Mouse (Mus musculus): ENCODE results near the gene Osbpl6.
A peak's percentile ranks its signal among the peaks of the same experiment; 100 is the strongest.

The Osbpl6 gene

DNA sequence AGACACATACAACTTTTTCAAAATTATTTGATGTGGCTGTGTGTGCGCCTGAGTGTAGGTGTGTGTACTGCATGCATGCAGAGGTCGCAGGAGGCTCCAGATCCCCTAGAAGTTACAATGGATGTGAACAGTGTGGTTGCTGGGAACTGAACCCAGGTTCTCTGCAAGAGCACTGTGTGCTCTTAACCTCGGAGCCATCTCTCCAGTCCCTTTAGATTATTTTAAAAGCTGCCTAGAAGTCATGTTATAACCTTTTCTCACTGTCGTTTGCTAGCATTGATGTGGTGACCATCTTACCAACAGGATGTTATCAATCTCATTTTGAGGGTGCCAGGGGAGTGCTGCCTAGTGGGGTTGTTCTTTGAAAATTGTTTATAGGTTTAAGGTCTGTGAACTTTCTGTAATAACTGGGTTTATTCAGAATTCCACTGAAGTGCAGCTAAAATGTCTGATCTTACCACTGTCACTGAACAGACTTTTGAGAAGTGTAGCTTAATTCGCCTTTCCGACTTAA lies 15.2 kb downstream of the Osbpl6 start:
- DNase-seq (ENCODE audit: low read depth, low spot score): no peak

DNA sequence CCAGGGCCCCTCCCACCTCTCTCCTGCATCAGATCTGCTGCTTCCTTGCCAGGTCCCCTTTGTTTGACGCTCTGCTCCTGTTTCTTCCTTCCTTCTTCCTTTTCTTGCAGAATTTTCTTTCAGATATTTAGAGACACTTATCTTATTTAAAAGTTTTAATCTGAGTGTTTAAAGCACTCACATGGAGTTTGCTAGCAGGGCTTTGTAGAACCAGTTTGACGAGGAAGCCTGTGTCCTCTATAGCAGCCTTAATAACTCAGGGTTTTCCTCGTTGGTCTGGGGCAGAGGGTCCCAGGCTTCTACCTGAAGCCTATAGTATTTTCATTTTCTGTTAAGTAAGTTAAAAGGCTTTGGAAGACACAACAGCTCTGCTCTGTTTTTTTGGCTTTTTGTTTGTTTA lies 20.5 kb downstream of the Osbpl6 start:
- DNase-seq (ENCODE audit: low read depth, low spot score): no peak

DNA sequence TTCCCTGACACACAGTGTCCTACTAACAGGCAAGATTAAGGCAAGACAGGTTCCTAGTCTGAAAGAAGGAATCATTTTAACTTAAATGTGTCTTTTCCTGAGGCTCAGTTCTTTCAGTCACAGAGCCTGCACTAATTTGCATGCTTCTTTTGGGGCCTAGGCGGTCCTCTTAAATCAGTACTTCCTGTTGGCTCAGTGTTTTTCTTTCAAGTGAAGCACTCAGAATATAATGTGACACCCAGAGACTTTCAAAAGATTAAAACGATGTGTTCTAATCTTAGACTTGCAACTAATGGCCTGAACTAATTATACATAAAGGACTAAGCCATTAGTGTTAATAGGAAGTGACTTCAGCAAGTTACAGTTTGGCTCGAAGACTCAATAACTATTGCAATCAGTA lies 23.0 kb downstream of the Osbpl6 start:
- DNase-seq (ENCODE audit: low read depth, low spot score): no peak

DNA sequence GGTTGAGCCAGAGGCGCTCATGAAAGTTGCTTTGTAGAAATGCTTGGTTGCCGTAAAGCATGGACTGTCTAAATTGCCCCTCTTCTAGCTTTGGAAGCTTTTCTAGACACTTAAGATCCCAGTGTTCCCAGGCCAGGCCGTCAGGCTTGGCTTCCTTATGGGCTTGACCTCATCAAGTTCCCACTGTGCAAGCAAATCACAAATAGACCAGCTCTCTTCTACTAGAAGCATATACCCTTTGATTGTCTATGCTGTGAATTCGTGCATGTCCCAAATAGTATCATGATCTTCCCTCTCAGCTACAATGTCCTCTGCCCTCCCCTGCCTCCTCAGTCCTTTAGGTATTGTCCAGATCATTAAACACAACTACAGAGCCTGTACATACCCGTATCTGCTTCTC lies 23.5 kb downstream of the Osbpl6 start:
- no peak for DNase-seq (ENCODE audit: low read depth, low spot score)

DNA sequence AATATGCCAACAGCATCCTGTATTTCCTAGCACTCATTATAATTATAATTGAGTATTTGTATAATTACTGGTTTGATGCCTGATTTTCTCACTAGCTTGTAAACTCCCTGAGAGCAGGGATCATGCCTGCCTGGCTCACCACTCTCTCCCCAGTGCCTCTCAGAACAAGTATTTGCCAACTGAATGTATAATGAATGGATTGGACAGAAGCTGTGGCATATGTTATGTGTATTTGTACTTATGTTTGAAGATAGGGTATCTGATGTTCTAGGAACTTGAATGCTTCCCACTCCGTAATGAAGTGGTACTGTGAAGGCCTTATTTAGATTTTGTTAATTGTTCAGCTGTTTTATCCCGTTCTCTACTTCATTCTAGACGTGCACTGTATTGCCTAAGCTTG lies 24.2 kb downstream of the Osbpl6 start:
- no peak for DNase-seq (ENCODE audit: low read depth, low spot score)

DNA sequence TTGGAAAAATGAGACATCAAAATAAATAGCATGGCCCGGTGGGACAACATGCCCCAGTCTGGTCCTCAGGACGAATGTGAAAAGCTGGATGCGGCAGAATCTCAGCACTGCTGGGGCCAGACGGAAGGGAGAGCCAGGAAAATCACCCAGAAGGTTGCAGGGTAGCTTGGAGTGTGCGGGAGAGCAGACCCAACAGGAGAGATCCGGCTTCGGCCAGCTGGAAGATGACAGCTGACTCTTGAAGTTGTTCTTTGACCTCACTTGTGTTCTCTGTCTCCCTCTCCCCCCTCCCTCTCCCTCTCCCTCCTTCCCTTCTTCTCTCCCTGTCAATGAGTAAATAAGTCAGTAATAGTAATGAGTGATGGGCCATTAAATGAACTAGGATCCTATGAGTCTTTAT lies 27.9 kb downstream of the Osbpl6 start:
- no peak for DNase-seq (ENCODE audit: low read depth, low spot score)

DNA sequence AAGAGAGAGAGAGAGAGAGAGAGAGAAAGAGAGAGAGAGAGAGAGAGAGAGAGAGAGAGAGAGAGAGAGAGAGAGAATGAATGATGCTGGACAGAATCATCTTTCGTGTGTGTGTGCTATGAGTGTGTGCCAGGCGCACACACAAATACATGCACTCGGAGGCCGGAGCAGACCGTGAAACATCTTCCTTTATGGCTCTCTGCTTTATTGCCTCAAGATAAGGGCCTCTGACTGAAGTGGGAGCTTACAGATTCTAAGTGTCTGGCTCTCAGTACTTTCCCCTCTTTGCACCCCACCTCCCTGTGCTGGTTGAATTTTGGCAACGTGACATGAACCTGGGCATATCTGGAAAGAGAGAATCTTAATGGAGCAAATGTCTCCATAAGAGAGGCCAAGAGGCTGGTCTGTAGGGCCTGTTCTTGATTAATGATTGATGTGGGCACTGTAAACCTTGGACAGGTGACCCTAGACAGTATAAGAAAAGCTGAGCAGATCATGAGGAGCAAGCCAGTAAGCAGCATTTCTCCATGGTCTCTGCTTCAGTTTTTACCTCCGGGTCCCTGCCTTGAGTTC lies 29.4 kb downstream of the Osbpl6 start:
- no peak for DNase-seq (ENCODE audit: low read depth, low spot score)

DNA sequence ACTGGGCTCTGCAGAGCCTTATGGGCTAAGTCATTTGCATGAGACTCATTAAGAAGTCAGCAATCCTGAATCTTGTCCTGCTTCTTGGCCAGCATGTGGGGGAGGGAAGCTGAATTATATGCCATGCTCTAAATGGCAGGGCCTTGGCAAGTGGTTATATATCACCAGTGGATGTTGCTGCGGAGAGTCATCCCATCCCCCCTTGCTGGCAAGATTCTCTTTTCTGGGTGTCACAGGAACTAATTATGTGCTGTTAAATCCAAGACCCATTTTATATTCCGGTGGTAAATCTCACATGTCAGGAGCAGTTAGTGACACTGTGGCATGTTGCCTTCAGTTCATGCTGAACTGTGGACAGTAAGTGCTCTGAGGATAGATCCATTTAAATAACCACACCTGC lies 31.1 kb downstream of the Osbpl6 start:
- DNase-seq (ENCODE audit: low read depth, low spot score): no peak

DNA sequence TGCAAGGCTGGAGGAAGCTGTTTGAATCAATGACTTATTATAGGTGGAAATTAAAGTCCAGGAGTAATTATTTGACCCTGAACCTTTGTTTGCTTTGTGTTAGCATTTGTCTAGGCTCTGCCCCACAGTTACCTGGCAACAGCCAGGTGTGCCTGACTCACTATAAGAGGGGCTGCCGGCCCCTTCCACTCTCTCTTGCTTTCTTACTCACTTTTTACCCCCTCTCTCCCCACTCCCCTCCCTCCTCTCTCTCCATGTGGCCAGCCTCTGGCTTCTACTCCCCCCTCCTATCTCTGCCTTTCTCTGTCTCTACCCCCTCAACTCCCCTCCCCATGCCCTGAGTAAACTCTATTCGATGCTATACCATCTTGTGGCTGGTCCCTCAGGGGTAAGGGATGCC lies 33.2 kb downstream of the Osbpl6 start:
- no peak for DNase-seq (ENCODE audit: low read depth, low spot score)

DNA sequence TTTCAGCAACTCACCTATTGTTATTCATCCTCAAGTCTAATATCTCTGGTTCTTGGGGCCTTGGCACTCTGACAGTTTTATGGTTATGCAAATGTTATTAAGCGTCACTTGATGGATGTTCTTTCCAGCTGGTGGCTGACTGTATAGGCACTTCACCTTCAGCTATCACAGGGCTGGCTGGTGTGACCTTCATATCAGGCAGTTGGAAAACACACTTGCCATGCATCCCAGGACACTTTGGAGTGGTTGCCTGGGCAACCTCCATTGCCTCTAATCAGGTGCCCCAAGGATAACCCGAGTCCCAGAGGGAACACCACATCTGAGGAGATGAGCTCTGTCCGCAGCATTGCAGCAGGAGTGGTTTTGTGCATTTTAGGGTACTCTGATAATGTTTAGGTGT lies 35.8 kb downstream of the Osbpl6 start:
- DNase-seq (ENCODE audit: low read depth, low spot score): no peak

DNA sequence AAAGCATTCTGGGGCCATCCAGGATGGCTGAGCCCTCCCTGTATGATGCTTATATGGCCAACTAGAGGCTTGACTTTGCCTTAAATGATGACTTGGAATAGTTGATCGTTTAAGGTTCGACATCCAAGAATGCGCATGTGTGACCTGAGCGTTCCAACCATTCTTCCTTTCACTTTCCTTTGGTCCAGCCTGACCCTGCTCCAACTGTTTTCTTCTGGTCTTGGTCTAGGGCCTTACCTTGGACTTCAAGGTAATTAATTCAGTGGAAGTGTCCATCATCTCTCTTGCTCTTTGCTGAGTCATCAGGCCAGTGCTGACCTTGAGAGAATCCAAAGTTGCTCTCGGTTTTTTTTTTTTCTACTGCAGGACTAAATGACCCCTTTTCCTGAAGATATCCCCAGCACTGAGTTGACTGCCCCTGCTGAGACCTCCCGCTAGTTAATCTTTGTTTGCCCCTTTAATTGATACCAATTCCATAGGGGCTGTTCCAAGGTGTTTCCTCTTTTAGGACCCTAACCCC lies 43.6 kb downstream of the Osbpl6 start:
- DNase-seq (ENCODE audit: low read depth, low spot score): no peak

DNA sequence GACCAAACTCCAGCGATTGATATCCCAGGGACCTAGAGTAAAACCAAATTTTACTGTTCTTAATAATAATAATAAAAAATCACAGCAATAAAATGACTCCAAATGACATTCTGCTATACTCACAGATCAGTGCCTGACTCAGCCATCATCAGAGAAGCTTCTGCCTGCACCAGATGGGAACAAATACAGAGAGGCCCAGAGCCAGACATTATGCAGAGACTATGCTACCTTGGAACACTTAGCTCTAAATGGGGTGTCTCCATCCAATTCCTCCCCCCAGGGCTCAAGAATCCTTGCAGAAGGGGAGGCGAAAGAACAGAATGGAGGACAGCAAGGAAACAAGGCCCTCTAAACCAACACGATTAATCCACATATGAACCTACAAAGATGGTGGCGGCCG lies 60.4 kb downstream of the Osbpl6 start:
- no peak for DNase-seq (ENCODE audit: low read depth, low spot score)

DNA sequence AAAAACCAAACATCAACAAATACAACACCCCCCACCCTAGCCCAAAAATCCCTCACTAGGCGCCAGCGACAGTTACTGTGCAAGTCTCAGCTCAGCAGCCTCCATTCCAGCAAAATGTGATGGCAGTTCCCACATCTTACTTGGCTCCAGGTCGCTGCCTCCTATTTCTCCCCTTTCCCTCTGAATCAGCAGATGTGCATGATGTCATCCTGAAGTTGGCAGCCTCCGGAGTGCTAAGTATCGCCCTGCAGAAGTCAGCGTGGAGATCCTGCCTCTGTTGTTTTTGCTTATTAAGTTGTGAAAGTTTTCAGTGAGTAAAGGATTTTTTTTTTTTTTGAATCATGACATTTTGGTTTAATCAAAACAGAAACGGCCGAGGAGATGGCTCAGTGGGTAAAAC lies 61.9 kb downstream of the Osbpl6 start:
- peak; percentile 82 for DNase-seq (ENCODE audit: low read depth, low spot score)

DNA sequence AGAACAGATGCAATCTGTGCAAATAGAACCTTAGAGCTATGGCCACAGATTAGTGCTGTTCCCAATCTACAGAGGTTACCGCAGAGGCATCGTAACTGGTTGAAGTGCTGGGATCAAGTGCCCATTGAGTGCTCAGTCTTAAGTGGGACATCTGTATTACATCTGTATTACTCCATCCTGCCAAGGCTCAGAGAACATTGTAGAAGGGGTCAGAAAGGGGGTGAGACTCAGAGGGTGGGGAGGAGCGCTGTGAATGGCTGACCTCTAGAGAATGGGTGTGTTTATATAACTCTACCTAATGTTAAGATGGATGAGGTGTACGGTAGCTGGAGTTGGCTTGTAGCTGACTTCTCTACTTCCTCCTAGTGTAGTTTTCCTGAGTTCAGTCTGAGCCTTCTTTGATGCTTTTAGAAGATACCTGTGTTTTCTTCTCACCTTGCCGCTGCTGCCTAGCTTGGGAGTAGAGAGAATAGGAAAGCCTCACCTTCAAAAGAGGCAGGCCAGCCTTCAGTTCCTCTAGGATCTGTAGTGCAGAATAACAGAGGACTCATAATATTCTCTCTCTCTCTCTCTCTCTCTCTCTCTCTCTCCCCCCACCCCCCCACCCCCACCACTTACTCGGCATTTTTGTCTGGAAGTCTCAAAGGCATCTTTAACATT lies 62.9 kb downstream of the Osbpl6 start:
- DNase-seq (ENCODE audit: low read depth, low spot score): no peak

DNA sequence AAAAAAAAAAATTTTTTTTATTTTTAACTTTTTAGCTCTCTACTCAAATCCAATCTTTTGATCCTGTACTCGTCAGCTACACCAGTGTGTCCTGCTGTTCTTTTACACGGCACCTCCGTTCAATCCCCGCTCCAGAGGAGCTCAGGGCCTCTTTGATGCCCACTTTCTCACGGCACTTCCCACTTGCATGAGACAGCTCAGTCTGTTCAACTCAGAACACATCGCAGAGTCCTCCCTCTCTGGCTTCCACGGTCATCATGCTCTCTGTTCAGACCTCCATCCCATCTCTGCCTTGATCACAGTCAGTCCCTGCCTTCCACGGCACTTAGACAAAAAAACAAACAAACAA lies 63.4 kb downstream of the Osbpl6 start:
- no peak for DNase-seq (ENCODE audit: low read depth, low spot score)

DNA sequence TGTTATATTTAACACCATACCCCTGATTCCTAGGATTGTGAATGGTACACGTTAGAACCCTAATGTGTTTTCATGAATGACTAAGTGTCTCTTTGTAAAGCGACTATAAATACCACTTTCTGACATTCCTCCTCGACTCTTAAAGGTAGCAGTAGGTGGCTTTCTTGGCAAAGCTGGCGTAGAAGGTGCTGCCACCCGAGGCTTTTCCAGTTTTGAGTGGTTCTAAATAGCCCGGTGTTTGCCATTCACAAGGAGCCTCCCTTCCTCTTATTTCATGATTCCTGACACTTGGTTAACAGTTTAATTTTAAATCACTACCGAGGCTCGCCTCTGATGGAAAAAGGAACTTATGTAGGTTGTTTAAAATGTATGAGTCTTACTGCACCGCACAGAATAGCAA lies 64.1 kb downstream of the Osbpl6 start:
- no peak for DNase-seq (ENCODE audit: low read depth, low spot score)

DNA sequence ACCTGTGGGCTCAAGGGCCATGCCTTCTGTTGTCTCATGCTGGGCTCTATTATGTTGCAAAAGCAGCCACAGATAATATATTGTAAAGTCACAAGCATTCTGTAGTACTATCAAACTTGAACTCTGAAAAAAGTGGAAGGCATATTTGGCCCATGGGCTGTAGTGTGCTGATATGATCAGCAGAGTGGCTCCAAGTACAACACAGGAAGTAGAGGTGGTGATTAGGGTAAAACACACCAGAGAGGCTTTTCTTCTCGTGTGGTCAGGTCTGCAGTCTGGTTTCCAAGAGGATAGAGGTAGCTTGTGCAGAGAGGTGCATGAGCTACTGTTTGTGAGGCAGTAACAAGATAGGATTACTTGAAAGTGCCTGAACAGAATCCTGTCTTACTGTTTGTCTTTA lies 69.5 kb downstream of the Osbpl6 start:
- no peak for DNase-seq (ENCODE audit: low read depth, low spot score)

DNA sequence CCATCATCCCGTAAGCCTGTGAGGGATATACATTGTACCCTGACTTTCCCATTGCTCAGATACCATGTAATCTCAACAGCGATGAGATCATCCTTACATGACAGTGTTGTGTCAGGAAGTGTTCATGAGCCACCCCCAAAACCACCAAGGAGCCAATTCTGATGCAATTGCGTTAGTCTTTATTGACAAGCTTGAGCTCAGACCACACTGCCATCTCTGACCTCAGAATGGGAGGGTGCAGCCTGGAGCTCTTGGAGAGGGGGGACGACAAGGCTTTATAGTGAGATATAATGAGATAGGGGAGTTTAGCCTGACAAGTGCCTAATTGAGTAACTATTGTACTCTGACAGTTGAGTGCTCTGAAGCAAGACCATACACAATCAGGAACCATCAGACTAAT lies 82.5 kb downstream of the Osbpl6 start:
- no peak for DNase-seq (ENCODE audit: low read depth, low spot score)

DNA sequence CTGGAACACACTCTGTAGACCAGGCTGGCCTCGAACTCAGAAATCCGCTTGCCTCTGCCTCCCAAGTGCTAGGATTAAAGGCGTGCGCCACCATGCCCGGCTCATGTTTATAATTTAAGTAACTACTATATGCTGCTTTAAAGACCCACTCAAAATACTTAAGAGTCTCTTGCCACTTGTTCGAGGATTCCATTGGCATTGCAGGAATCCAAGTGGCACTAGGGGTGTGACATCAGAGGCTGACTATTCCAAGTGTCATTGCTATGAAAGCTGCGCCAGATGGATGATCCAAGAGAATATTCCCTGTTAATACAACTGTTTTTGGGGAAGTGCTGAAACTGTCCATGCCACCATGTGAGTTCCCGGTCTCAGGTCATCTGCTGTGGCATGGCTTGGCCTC lies 83.9 kb downstream of the Osbpl6 start:
- DNase-seq (ENCODE audit: low read depth, low spot score): no peak

DNA sequence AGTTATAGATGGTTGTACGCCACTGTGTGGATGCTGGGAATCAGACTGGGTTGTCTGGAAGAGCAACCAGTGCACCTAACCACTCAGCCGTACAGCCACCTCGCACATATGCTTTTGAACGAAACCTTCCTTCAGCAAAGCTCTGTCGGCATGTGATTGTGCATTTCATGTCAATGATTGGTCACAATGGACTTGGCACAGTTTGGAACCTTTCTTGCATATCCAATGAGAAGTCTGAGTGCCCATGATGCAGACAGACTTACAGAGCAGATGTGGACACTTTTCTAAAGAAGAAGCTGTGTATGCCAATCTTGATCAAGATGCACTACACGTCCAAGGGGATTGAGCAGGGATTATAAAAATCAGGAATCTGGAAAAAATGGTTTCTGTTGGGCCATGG lies 85.1 kb downstream of the Osbpl6 start:
- DNase-seq (ENCODE audit: low read depth, low spot score): no peak

DNA sequence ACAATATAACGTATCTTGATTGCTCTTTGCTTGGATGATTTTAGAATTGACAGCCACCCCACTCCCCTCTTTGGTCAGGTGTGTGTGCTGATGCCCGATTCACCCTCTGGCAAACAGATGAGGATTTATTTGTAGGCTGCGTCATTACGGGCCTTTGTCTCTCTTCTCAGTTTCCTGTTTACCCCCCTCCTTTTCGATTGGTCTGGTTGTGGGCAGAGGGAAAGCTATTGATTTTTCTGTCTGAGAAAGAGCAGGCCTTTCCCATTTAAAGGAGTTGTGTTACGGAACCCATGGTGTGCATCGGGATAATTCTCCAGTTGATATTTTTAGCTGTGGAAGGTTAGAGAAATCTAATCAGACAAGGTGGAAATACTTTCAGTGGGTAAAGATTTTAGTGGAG lies 85.9 kb downstream of the Osbpl6 start:
- no peak for DNase-seq (ENCODE audit: low read depth, low spot score)

DNA sequence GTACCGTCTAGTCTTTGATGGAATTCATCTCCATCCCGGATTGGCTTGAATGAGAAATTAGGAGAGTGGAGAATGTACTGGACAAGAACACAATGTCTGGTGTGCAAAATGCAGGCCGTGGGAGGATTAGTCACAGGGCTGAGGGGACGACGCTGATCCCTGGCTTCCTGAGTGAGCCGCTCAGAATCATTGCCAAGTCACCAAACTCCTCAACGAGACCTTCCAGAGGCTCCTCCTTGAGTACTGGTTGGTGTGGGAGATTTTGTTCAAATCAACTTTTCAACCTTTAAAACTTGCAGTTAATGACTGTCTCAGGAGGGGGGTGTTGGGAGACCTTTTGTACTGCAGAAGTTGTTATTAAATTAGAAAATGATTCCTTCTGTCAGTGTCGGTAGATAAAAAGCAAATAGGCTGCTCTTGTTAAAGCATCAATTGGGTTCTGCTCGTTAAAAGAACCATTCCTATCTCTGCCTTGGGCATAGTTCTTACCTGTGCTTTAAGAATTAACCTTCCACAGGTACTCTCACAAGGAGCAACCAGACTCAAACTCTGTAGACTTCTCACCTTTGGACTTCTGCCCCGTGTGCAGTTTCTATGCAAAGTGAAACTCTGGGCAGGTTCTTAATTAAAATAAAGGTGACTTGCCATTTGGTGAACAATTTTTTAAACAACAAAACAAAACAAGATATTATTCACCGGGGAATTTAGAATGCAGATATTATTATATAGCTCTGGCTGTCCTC lies 89.9 kb downstream of the Osbpl6 start:
- DNase-seq (ENCODE audit: low read depth, low spot score): no peak

DNA sequence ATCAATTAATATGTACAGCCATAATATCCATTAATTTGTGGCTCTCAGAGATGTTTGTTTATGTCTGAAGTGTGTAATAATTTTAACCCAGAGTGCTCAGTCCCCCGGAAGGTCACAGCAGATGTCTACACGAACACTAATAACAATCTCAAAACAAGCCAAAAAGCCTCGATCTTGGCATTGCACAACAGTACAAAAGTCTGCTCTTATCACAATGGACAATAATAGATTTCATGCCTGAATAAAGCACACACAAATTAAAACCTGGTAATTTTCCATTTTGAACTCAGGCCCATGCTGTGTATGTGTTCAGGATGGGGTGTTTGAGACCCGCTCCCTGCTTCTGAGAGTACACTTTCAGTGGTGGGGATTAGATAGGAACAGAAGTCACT lies 90.4 kb downstream of the Osbpl6 start:
- DNase-seq (ENCODE audit: low read depth, low spot score): no peak
